Mouse (Mus musculus): ENCODE data around the gene Cd5. TPM values are rescaled to one million over a fixed set of nuclear protein-coding genes. Genes with fewer than 3 reads are reported as not detected.
A peak's percentile ranks its signal among the peaks of the same experiment; 100 is the strongest.

Cd5 gene
- polyA plus RNA-seq, 1 experiment, result not detected

DNA sequence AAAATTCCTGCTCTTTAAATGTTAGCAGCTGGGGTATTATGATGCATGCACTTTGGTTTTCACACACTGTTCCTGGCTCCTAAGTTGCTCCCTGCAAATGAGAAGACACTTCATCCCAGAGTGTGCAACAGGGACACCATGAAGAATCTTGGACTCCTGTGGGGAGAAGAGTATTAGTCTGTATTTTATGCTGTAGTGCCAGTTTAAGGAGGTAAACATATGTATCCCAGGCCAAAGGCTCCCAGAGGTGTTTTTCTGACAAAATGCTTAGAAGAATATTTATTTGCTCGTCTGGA is 60.1 kb downstream of the Cd5 start:
- WGBS, result 63% methylated on average over 1 of the region's 1 CpGs
- TF ChIP-seq CTCF (IDR thresholded peaks at IDR 0.05; ENCODE audit: insufficient read depth, low read depth, low read length) (no peak), POLR2A (IDR thresholded peaks at IDR 0.05; ENCODE audit: insufficient read depth, low read depth, low read length) (no peak)
- H3K27ac ChIP-seq (ENCODE audit: insufficient read depth, low read depth, low read length), result no peak overlapping the region

DNA sequence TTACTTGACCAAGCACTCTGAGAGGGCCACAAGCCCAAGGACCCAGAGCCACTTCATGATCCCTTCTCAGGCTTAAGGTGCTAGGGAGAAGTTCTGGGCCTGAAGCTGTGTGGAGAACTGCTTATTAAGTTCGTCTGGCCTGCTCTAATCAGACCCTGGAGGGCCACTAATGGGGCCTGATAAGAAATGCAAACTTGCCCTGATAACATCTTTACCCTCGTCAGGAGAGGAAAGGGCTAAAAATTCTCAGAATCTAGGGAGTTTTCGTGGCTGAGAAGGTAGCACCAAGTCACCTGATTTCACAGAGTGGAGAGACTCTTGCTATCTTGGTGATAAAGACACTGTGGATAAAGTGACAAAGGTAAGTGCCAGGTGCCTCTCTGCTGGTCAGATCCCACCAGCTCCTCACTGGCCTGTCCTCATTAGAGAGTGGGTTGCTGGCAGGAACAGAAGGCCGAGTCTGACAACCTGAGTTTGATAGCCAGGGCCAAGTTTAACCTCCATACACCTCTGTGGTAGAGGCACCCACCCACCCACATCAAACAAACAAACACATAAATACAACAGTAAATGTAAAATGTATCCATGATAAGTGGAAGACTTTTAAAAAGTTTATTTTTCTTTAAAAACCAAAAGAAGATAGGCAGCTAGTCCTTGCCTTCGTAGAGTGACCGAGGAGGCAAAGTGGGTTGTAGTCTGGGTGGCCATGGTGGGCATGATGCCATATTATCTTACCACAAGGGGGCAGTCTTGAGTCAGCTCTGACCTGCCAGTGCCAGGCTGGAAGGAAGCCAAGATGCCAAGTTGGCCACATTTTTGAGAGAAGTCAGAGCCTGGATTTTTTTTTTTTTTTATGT is 60.7 kb downstream of the Cd5 start, which contains the start of gene Pga5:
Gene Pga5, minus strand, starts transcription at position 157 of the 857 bp plus-strand sequence.
- H3K4me1 ChIP-seq (ENCODE audit: control insufficient read depth, insufficient read depth, low read length), result no peaks in the 10 kb centered on the region
- no peak within 1 kb of the TSS for H3K4me3 ChIP-seq (ENCODE audit: insufficient read depth, low read depth, low read length)
- no peak within 1 kb of the TSS for H3K27ac ChIP-seq (ENCODE audit: insufficient read depth, low read depth, low read length)
- 31% methylated on average over 6 of the region's 6 CpGs for WGBS
- TF ChIP-seq POLR2A (IDR thresholded peaks at IDR 0.05; ENCODE audit: insufficient read depth, low read depth, low read length), result no peak
- TF ChIP-seq CTCF (IDR thresholded peaks at IDR 0.05; ENCODE audit: insufficient read depth, low read depth, low read length), result peak; percentile 64

More for the DNA sequence above, 60.1 kb downstream of the Cd5 start:
- Histone ChIP-seq H3K4me3 (ENCODE audit: insufficient read depth, low read depth, low read length) (no peak overlapping the region), H3K4me1 (ENCODE audit: control insufficient read depth, insufficient read depth, low read length) (no peaks in the 10 kb centered on the region)

DNA sequence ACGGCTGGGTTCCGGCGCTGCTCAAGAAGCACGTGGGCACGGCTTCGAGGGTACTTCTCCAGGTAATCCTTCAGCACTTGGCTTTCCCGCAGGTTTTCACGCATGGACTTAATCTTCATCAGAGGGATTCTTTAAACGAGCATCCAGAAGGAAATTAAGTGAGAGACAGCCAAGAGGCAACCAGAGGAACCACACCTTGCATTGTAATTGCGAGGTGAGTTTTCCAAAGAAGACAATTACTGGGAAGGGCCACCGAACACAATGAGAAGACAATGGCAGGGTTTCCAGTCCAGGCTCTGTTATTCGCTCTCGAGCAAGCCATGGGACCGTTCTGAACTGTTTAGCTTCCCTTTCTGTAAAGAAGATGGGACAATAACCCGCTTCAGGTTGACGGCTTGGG is 62.1 kb downstream of the Cd5 start:
- Histone ChIP-seq H3K4me3 (ENCODE audit: insufficient read depth, low read depth, low read length) (no peak overlapping the region), H3K27ac (ENCODE audit: insufficient read depth, low read depth, low read length) (no peak overlapping the region), H3K4me1 (ENCODE audit: control insufficient read depth, insufficient read depth, low read length) (no peaks in the 10 kb centered on the region)
- TF ChIP-seq POLR2A (IDR thresholded peaks at IDR 0.05; ENCODE audit: insufficient read depth, low read depth, low read length), result no peak
- 80% methylated on average over 16 of the region's 16 CpGs for WGBS

DNA sequence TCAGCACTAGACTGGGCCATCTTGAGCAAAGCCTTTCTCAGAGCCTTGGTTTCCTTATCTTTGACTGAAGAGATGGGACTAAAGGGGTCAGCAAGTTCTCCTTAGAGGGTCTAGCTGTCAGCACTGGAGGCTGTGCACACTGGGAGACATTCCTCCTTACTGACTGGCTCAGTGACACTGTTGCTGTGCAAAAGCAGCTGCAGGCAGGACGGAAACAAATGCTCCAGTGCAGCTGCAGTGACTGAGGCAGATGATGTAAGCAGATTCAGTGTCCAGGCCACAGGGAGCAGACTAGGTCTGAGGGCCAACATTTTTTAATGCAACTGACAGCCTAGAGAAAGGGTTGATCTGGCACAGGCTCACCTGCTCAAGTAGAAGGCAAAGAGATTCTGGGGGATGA is 65.5 kb downstream of the Cd5 start:
- no peak overlapping the region for H3K4me3 ChIP-seq (ENCODE audit: insufficient read depth, low read depth, low read length)
- TF ChIP-seq POLR2A (IDR thresholded peaks at IDR 0.05; ENCODE audit: insufficient read depth, low read depth, low read length), result no peak
- TF ChIP-seq CTCF (IDR thresholded peaks at IDR 0.05; ENCODE audit: insufficient read depth, low read depth, low read length), result no peak
- H3K4me1 ChIP-seq (ENCODE audit: control insufficient read depth, insufficient read depth, low read length), result no peaks in the 10 kb centered on the region
- no peak overlapping the region for H3K27ac ChIP-seq (ENCODE audit: insufficient read depth, low read depth, low read length)
- 66% methylated on average over 1 of the region's 1 CpGs for WGBS

DNA sequence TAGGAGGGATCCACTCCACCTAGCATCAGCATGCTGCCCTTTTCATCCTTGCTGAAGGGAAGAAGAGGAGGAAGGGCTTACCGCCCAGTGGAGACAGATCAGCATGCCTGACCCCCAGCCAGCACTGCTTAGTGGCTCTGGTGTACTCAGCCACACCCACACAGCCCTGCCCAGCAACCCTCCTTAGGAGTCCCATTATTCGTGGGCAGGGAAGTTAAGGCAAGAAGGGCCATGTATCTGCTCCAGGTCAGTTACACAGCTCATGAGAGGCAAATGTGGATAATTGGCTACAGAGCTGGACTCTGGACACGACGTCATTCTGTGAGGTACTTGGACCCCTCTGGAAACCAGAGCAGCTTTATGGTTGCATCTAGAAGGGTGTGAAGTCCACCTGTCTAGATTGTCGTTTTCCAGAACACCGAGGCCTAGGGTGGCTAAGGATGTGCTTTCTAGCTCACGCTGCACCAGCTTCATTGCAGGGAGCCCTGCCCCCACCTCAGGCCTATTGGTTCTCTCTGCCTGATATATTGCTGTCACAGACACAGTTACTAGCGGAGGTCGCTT is 66.9 kb downstream of the Cd5 start:
- WGBS, result 79% methylated on average over 9 of the region's 9 CpGs
- TF ChIP-seq CTCF (IDR thresholded peaks at IDR 0.05; ENCODE audit: insufficient read depth, low read depth, low read length), result no peak
- Histone ChIP-seq H3K27ac (ENCODE audit: insufficient read depth, low read depth, low read length) (no peak overlapping the region), H3K4me1 (ENCODE audit: control insufficient read depth, insufficient read depth, low read length) (no peaks in the 10 kb centered on the region), H3K4me3 (ENCODE audit: insufficient read depth, low read depth, low read length) (no peak overlapping the region)

DNA sequence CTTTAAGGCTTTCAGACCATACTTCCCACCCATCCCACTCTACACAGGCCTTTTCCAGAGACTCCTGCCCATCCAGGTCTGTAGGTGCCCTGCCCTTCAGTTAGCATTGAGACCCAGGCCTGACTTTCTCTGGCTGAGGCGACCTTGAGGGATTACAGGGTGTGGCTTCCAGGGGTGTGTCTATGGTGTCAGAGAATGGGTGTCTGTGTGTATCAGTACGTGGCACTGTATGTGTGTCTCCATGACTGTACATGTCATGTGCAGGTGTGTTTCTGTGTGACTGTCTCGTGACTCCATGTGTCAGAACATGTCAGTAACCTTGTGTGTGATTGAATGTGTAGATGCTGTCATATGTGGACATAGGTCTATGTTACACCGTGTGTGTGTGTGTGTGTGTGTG is 67.5 kb downstream of the Cd5 start:
- Histone ChIP-seq H3K4me3 (ENCODE audit: insufficient read depth, low read depth, low read length) (no peak overlapping the region), H3K4me1 (ENCODE audit: control insufficient read depth, insufficient read depth, low read length) (no peaks in the 10 kb centered on the region), H3K27ac (ENCODE audit: insufficient read depth, low read depth, low read length) (no peak overlapping the region)
- TF ChIP-seq POLR2A (IDR thresholded peaks at IDR 0.05; ENCODE audit: insufficient read depth, low read depth, low read length) (no peak), CTCF (IDR thresholded peaks at IDR 0.05; ENCODE audit: insufficient read depth, low read depth, low read length) (no peak)
- 87% methylated on average over 4 of the region's 4 CpGs for WGBS

Other genes with a start within 250 kb of the Cd5 start
- 90.5 and 274 TPM in 2 replicates for gene Cpsf7, start 213.7 kb downstream of the Cd5 start, polyA plus RNA-seq (2012; ENCODE audit: insufficient read depth, insufficient read length, low replicate concordance, missing spikeins)
- gene Sdhaf2, start 212.9 kb downstream of the Cd5 start, polyA plus RNA-seq (2012; ENCODE audit: insufficient read depth, insufficient read length, low replicate concordance, missing spikeins), result not detected in 2 replicates
- not detected in 2 replicates for gene Tmem216, start 182.8 kb downstream of the Cd5 start, polyA plus RNA-seq (2012; ENCODE audit: insufficient read depth, insufficient read length, low replicate concordance, missing spikeins)
- not detected in 2 replicates for gene Cyb561a3, start 161.8 kb downstream of the Cd5 start, polyA plus RNA-seq (2012; ENCODE audit: insufficient read depth, insufficient read length, low replicate concordance, missing spikeins)
- not detected in 2 replicates for gene Tmem138, start 161.6 kb downstream of the Cd5 start, polyA plus RNA-seq (2012; ENCODE audit: insufficient read depth, insufficient read length, low replicate concordance, missing spikeins)
- 418 TPM in 1 of 2 replicates, not detected in the other for gene Ddb1, start 133.7 kb downstream of the Cd5 start, polyA plus RNA-seq (2012; ENCODE audit: insufficient read depth, insufficient read length, low replicate concordance, missing spikeins)
- gene Tkfc, start 133.3 kb downstream of the Cd5 start, polyA plus RNA-seq (2012; ENCODE audit: insufficient read depth, insufficient read length, low replicate concordance, missing spikeins), result not detected in 2 replicates
- gene Vwce, start 104.8 kb downstream of the Cd5 start, polyA plus RNA-seq (2012; ENCODE audit: insufficient read depth, insufficient read length, low replicate concordance, missing spikeins), result not detected in 2 replicates
- not detected in 2 replicates for gene Pga5, start 60.9 kb downstream of the Cd5 start, polyA plus RNA-seq (2012; ENCODE audit: insufficient read depth, insufficient read length, low replicate concordance, missing spikeins)
- gene Vps37c, start 50.3 kb downstream of the Cd5 start, polyA plus RNA-seq (2012; ENCODE audit: insufficient read depth, insufficient read length, low replicate concordance, missing spikeins), result not detected in 2 replicates
- gene Cd6, start 91.1 kb upstream of the Cd5 start, polyA plus RNA-seq (2012; ENCODE audit: insufficient read depth, insufficient read length, low replicate concordance, missing spikeins), result not detected in 2 replicates
- not detected in 2 replicates for gene Slc15a3, start 100.7 kb upstream of the Cd5 start, polyA plus RNA-seq (2012; ENCODE audit: insufficient read depth, insufficient read length, low replicate concordance, missing spikeins)
- not detected in 2 replicates for gene Tmem132a, start 130.9 kb upstream of the Cd5 start, polyA plus RNA-seq (2012; ENCODE audit: insufficient read depth, insufficient read length, low replicate concordance, missing spikeins)
- gene Tmem109, start 143.0 kb upstream of the Cd5 start, polyA plus RNA-seq (2012; ENCODE audit: insufficient read depth, insufficient read length, low replicate concordance, missing spikeins), result not detected in 2 replicates
- gene Prpf19, start 156.2 kb upstream of the Cd5 start, polyA plus RNA-seq (2012; ENCODE audit: insufficient read depth, insufficient read length, low replicate concordance, missing spikeins), result 125 TPM in 1 of 2 replicates, not detected in the other
- not detected in 2 replicates for gene Zp1, start 181.6 kb upstream of the Cd5 start, polyA plus RNA-seq (2012; ENCODE audit: insufficient read depth, insufficient read length, low replicate concordance, missing spikeins)
- not detected in 2 replicates for gene Ptgdr2, start 198.2 kb upstream of the Cd5 start, polyA plus RNA-seq (2012; ENCODE audit: insufficient read depth, insufficient read length, low replicate concordance, missing spikeins)
- gene Ccdc86, start 210.3 kb upstream of the Cd5 start, polyA plus RNA-seq (2012; ENCODE audit: insufficient read depth, insufficient read length, low replicate concordance, missing spikeins), result not detected in 2 replicates
- not detected in 2 replicates for gene Ms4a10, start 235.7 kb upstream of the Cd5 start, polyA plus RNA-seq (2012; ENCODE audit: insufficient read depth, insufficient read length, low replicate concordance, missing spikeins)

All from olfactory bulb, adult 2 months (tissue).